Mouse (Mus musculus) limb, embryonic 11.5 days (tissue): ENCODE data around the gene Ttpal. TPM values are rescaled to one million over a fixed set of nuclear protein-coding genes. Genes with fewer than 3 reads are reported as not detected.
"Not testable (repeated sequence)": the region's sequence is repeated elsewhere in the genome, so short reads cannot be mapped to it uniquely, and the experiment has no call there.

Source experiments
- ATAC-seq: fragments of 200-750 bp; cut with Nextera tagmentation; 2 replicates; pipeline ENCODE4 v1.8.0; 2017; ENCODE audit warnings: low read depth; ENCODE audit not compliant: insufficient number of reproducible peaks, low FRiP score, low TSS enrichment
- DNase-seq: peaks from one replicate; pipeline ENCODE4 v3.0.0-alpha.2; 2015; ENCODE audit warnings: low spot score
- H3K27ac ChIP-seq: fragments of 300-500 bp; sonication (generic); replicated peaks from 2 replicates; pipeline ENCODE4 v1.5.1; 2014; ENCODE audit warnings: low read depth, mild to moderate bottlenecking, low read length
- H3K27me3 ChIP-seq: fragments of 300-500 bp; sonication (generic); 2 replicates; pipeline ENCODE4 v1.6.1; 2014; ENCODE audit warnings: mild to moderate bottlenecking, low read length, mixed read lengths; ENCODE audit not compliant: control insufficient read depth, insufficient read depth
- H3K36me3 ChIP-seq: fragments of 300-500 bp; sonication (generic); 2 replicates; pipeline ENCODE4 v1.6.1; 2014; ENCODE audit warnings: mild to moderate bottlenecking, low read length, moderate library complexity, mixed read lengths; ENCODE audit not compliant: control insufficient read depth, insufficient read depth
- H3K4me1 ChIP-seq: fragments of 300-500 bp; sonication (generic); 2 replicates; pipeline ENCODE4 v1.6.1; 2014; ENCODE audit warnings: low read length, mixed read lengths; ENCODE audit not compliant: control insufficient read depth, insufficient read depth
- H3K4me2 ChIP-seq: fragments of 300-500 bp; sonication (generic); 2 replicates; pipeline ENCODE4 v1.6.1; 2014; ENCODE audit warnings: low read depth, mild to moderate bottlenecking, moderate library complexity; ENCODE audit not compliant: severe bottlenecking
- H3K4me3 ChIP-seq: fragments of 300-500 bp; sonication (generic); 2 replicates; pipeline ENCODE4 v1.5.1; 2014; ENCODE audit warnings: low read depth, low read length
- H3K9ac ChIP-seq: fragments of 300-500 bp; sonication (generic); 2 replicates; pipeline ENCODE4 v1.6.1; 2014; ENCODE audit warnings: mild to moderate bottlenecking, low read length
- H3K9me3 ChIP-seq: fragments of 300-500 bp; sonication (generic); 2 replicates; pipeline ENCODE4 v1.6.1; 2016; ENCODE audit warnings: low read length; ENCODE audit not compliant: control insufficient read depth
- WGBS: fragments of 180-500 bp; shearing (Covaris S2); extraction: QIAGEN DNeasy Blood & Tissue Kit; methylation state at CpG from one replicate; pipeline ENCODE4 v1.1.7; 2014; 5-methylcytosine and 5-hydroxymethylcytosine counted together
- polyA plus RNA-seq: library from polyadenylated mRNA; unstranded; fragments of >200 nt; fragmentation: Nextera tagmentation; extraction: Ambion mirVana; gene quantifications from 2 replicates; pipeline ENCODE4 v1.2.1, GENCODE M21; 2014

Ttpal gene
- polyA plus RNA-seq, 1 experiment from 2014 or later: 43.3 TPM

- not testable (repeated sequence) for DNase-seq, H3K4me1 ChIP-seq, ATAC-seq, H3K4me3 ChIP-seq, H3K27me3 ChIP-seq, H3K9ac ChIP-seq, H3K4me2 ChIP-seq, H3K27ac ChIP-seq, H3K9me3 ChIP-seq
- 91% methylated on average over 3 of the region's 3 CpGs for WGBS
- peaks cover 12% of the 10 kb centered on the region; the same call in 1 of the 2 replicates for H3K36me3 ChIP-seq
These were observed 19.3 kb downstream of the Ttpal start for GRCm38 (mm10) chr2:163621401-163621800.

GRCm38 (mm10) chr2:163631223-163631622 is 29.1 kb downstream of the Ttpal start:
- Histone ChIP-seq H3K4me1 (no peaks in the 10 kb centered on the region), H3K9ac (no peak overlapping the region), H3K4me3 (no peak overlapping the region), H3K4me2 (no peak overlapping the region), H3K27me3 (no peaks in the 10 kb centered on the region), H3K36me3 (peaks cover 34% of the 10 kb centered on the region), H3K9me3 (no peaks in the 10 kb centered on the region), H3K27ac (no peak overlapping the region)
- DNase-seq: no peak
- ATAC-seq: no peak
- 88% methylated on average over 4 of the region's 4 CpGs for WGBS

- ATAC-seq: no peak
- Histone ChIP-seq H3K27ac (no peak overlapping the region), H3K36me3 (peaks cover 30% of the 10 kb centered on the region), H3K4me2 (no peak overlapping the region), H3K4me1 (no peaks in the 10 kb centered on the region), H3K9me3 (no peaks in the 10 kb centered on the region), H3K9ac (no peak overlapping the region), H3K4me3 (no peak overlapping the region), H3K27me3 (no peaks in the 10 kb centered on the region)
- DNase-seq: no peak
- 91% methylated on average over 2 of the region's 2 CpGs for WGBS
These were observed 29.6 kb downstream of the Ttpal start for GRCm38 (mm10) chr2:163631715-163632114.

- no peaks in the 10 kb centered on the region for H3K9me3 ChIP-seq
- ATAC-seq (no peak), DNase-seq (no peak)
- H3K27ac ChIP-seq: no peak overlapping the region
- H3K4me2 ChIP-seq: no peak overlapping the region
- H3K9ac ChIP-seq: no peak overlapping the region
- H3K4me3 ChIP-seq: no peak overlapping the region
- WGBS: 90% methylated on average over 2 of the region's 2 CpGs
- H3K27me3 ChIP-seq: no peaks in the 10 kb centered on the region
- H3K4me1 ChIP-seq: no peaks in the 10 kb centered on the region
- H3K36me3 ChIP-seq: peaks cover 21% of the 10 kb centered on the region
These were observed 32.1 kb downstream of the Ttpal start for GRCm38 (mm10) chr2:163634211-163634610.

GRCm38 (mm10) chr2:163636057-163636456 is 33.9 kb downstream of the Ttpal start:
- H3K4me2 ChIP-seq: no peak overlapping the region
- no peak overlapping the region for H3K4me3 ChIP-seq
- H3K9me3 ChIP-seq: no peaks in the 10 kb centered on the region
- 92% methylated on average over 2 of the region's 2 CpGs for WGBS
- ATAC-seq (no peak), DNase-seq (no peak)
- peaks cover 11% of the 10 kb centered on the region for H3K36me3 ChIP-seq
- no peaks in the 10 kb centered on the region for H3K4me1 ChIP-seq
- no peak overlapping the region for H3K27ac ChIP-seq
- no peaks in the 10 kb centered on the region for H3K27me3 ChIP-seq
- no peak overlapping the region for H3K9ac ChIP-seq

- WGBS: 50% methylated on average over 5 of the region's 5 CpGs
- no peak for ATAC-seq
- Histone ChIP-seq H3K4me2 (no peak overlapping the region), H3K36me3 (peaks cover 4% of the 10 kb centered on the region), H3K27me3 (no peaks in the 10 kb centered on the region), H3K27ac (no peak overlapping the region), H3K9me3 (no peaks in the 10 kb centered on the region), H3K4me3 (no peak overlapping the region), H3K4me1 (no peaks in the 10 kb centered on the region), H3K9ac (no peak overlapping the region)
- DNase-seq: no peak
These were observed 35.6 kb downstream of the Ttpal start for GRCm38 (mm10) chr2:163637655-163638266.

- H3K27me3 ChIP-seq: no peaks in the 10 kb centered on the region
- DNase-seq (no peak), ATAC-seq (no peak)
- peaks cover 4% of the 10 kb centered on the region for H3K36me3 ChIP-seq
- H3K4me2 ChIP-seq: no peak overlapping the region
- 80% methylated on average over 3 of the region's 3 CpGs for WGBS
- no peak overlapping the region for H3K27ac ChIP-seq
- no peak overlapping the region for H3K9ac ChIP-seq
- no peaks in the 10 kb centered on the region for H3K4me1 ChIP-seq
- no peak overlapping the region for H3K4me3 ChIP-seq
- H3K9me3 ChIP-seq: no peaks in the 10 kb centered on the region
These were observed 38.4 kb downstream of the Ttpal start for GRCm38 (mm10) chr2:163640493-163640892.

GRCm38 (mm10) chr2:163641681-163642080 is 39.6 kb downstream of the Ttpal start:
- Histone ChIP-seq H3K9ac (no peak overlapping the region), H3K9me3 (no peaks in the 10 kb centered on the region), H3K4me1 (no peaks in the 10 kb centered on the region), H3K4me2 (no peak overlapping the region), H3K27ac (no peak overlapping the region), H3K4me3 (no peak overlapping the region), H3K36me3 (peaks cover 4% of the 10 kb centered on the region), H3K27me3 (no peaks in the 10 kb centered on the region)
- 75% methylated on average over 3 of the region's 3 CpGs for WGBS
- ATAC-seq (no peak), DNase-seq (no peak)
